Mouse (Mus musculus): ENCODE data around the gene Rnf207. TPM values are rescaled to one million over a fixed set of nuclear protein-coding genes. Genes with fewer than 3 reads are reported as not detected.

The Rnf207 gene
- total RNA-seq (2012; rRNA removed) (0.21 and 0.51 TPM in 2 replicates), total RNA-seq (2014; rRNA removed) (not detected in 2 replicates), polyA plus RNA-seq (2012; ENCODE audit: insufficient read length, low read depth) (not detected in 2 replicates)

DNA sequence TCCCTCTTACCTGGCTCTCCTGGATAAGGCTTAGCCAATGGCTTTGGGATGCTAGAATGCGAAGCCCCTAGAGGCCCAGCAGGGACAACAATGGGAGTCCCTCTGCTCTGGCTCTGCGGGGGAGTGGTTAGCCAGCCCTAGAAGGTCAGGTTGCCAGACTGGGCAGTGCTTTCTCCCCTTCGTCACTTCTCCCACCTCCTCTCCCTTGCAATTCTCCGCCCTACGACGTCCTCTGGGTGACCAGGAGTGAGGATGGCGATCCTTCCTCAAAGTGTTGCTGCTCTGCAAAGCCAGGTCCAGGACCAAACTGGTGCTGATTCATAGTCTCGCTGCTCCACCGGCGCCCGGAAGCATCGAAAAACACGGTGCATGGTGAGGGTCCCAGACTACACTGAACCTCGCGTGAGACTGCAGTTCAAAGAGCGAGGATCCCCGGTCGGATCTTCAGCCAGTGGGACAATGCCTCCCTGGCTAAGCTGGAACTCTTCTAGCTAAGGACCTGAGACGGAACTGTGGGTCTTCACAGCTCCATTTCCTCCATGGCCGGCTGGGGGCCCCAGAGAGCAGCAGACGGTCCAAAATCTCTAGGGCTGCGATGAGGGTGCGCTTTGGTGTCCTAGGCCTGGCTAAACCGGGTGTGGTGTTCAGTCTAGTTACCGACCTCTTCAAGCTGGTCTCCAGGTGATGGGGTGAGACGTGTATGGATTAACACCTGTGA, at the start of gene Rnf207:
Rnf207 (minus strand) TSS at position 477 of the 718 bp plus-strand sequence.
- no peaks in the 10 kb centered on the region for H3K9me3 ChIP-seq (replicated peaks; ENCODE audit: low read length)
- no peaks in the 10 kb centered on the region for H3K79me2 ChIP-seq (replicated peaks; ENCODE audit: control insufficient read depth, extremely low read depth, insufficient read depth, poor library complexity, severe bottlenecking)
- no peak within 1 kb of the TSS for H3K9ac ChIP-seq (ENCODE audit: insufficient read depth, low read depth)
- no peak within 1 kb of the TSS for H3K4me2 ChIP-seq (ENCODE audit: insufficient read depth, low read depth, poor library complexity, severe bottlenecking)
- H3K36me3 ChIP-seq (replicated peaks in 1 of 2; ENCODE audit: control insufficient read depth in 1 of 2, insufficient read depth in 1 of 2, low read length in 1 of 2) = no peaks in the 10 kb centered on the region
- DNase-seq (ENCODE audit: extremely low read depth) = no peak
- H3K4me1 ChIP-seq (ENCODE audit: control insufficient read depth in 1 of 2, insufficient read depth in 2 of 2) = peaks cover 0 to 10% of the 10 kb centered on the region in 2 experiments; a peak in 2 of 4 replicates
- H3K27me3 ChIP-seq (replicated peaks) = peaks cover 30% of the 10 kb centered on the region
- no peak within 1 kb of the TSS for H3K4me3 ChIP-seq (replicated peaks in 1 of 3; ENCODE audit: low read depth in 2 of 3, low read length in 2 of 3, poor library complexity in 1 of 3)
- in situ Hi-C loops (cut with MboI; ENCODE audit: low pct_ligation_motif_present, low pct_unique_long_range_greater_than_20kb, low sequenced_read_pairs) (no loop called here), dilution Hi-C loops (cut with MboI; ENCODE audit: extremely low pct_ligation_motif_present, extremely low pct_unique_long_range_greater_than_20kb, low sequenced_read_pairs) (no loop called here)
- TF ChIP-seq USF2 (conservative IDR thresholded peaks at IDR 0.05; ENCODE audit: low read depth, low read length) = no peak
- TF ChIP-seq RAD21 (IDR thresholded peaks at IDR 0.05; ENCODE audit: low read depth, low read length) = peak; percentile 51
- TF ChIP-seq CTCF (conservative IDR thresholded peaks at IDR 0.05 in 1 of 2, IDR thresholded peaks at IDR 0.05 in 1 of 2; ENCODE audit: low read depth in 2 of 2, low read length in 2 of 2) = peak in 1 of 2 experiments; percentile 75; a peak in 2 of 4 replicates
- TF ChIP-seq KAT2A (IDR thresholded peaks at IDR 0.05; ENCODE audit: insufficient replicate concordance, low read length) = no peak
- TF ChIP-seq BHLHE40 (IDR thresholded peaks at IDR 0.05; ENCODE audit: low read depth, low read length) = no peak
- peak; percentile 59 for TF ChIP-seq SMC3 (IDR thresholded peaks at IDR 0.05; ENCODE audit: low read depth, low read length)
- no peak within 1 kb of the TSS for H3K27ac ChIP-seq (ENCODE audit: insufficient read depth, low read depth)

- dilution Hi-C loops (cut with MboI; ENCODE audit: extremely low pct_ligation_motif_present, extremely low pct_unique_long_range_greater_than_20kb, low sequenced_read_pairs) (no loop called here), in situ Hi-C loops (cut with MboI; ENCODE audit: low pct_ligation_motif_present, low pct_unique_long_range_greater_than_20kb, low sequenced_read_pairs) (no loop called here)
- no peak overlapping the region for H3K9ac ChIP-seq (ENCODE audit: insufficient read depth, low read depth)
- no peaks in the 10 kb centered on the region for H3K79me2 ChIP-seq (replicated peaks; ENCODE audit: control insufficient read depth, extremely low read depth, insufficient read depth, poor library complexity, severe bottlenecking)
- H3K27ac ChIP-seq (ENCODE audit: insufficient read depth, low read depth) = no peak overlapping the region
- H3K36me3 ChIP-seq (replicated peaks in 1 of 2; ENCODE audit: control insufficient read depth in 1 of 2, insufficient read depth in 1 of 2, low read length in 1 of 2) = peaks cover 4 to 16% of the 10 kb centered on the region in 2 experiments
- H3K27me3 ChIP-seq (replicated peaks) = no peaks in the 10 kb centered on the region
- H3K4me2 ChIP-seq (ENCODE audit: insufficient read depth, low read depth, poor library complexity, severe bottlenecking) = no peak overlapping the region
- H3K4me3 ChIP-seq (replicated peaks in 1 of 3; ENCODE audit: low read depth in 2 of 3, low read length in 2 of 3, poor library complexity in 1 of 3) = no peak overlapping the region
- H3K9me3 ChIP-seq (replicated peaks; ENCODE audit: low read length) = no peaks in the 10 kb centered on the region
- H3K4me1 ChIP-seq (ENCODE audit: control insufficient read depth in 1 of 2, insufficient read depth in 2 of 2) = 0 out of 4 replicates have a peak, but pooled peaks cover 0 to 3% of the 10 kb centered on the region in 2 experiments
- DNase-seq (ENCODE audit: extremely low read depth) = no peak
- TF ChIP-seq TBP (conservative IDR thresholded peaks at IDR 0.05; ENCODE audit: low read depth, low read length) (no peak), JUND (conservative IDR thresholded peaks at IDR 0.05; ENCODE audit: low read depth, low read length) (no peak), IRF4 (IDR thresholded peaks at IDR 0.05; ENCODE audit: low read depth, low read length) (no peak), RAD21 (IDR thresholded peaks at IDR 0.05; ENCODE audit: low read depth, low read length) (no peak), PAX5 (IDR thresholded peaks at IDR 0.05; ENCODE audit: low read length) (no peak), MAX (IDR thresholded peaks at IDR 0.05; ENCODE audit: low read length) (no peak), CHD1 (IDR thresholded peaks at IDR 0.05; ENCODE audit: low read depth, low read length) (no peak), ETS1 (conservative IDR thresholded peaks at IDR 0.05; ENCODE audit: low read depth, low read length) (no peak), SMC3 (IDR thresholded peaks at IDR 0.05; ENCODE audit: low read depth, low read length) (no peak), ELF1 (IDR thresholded peaks at IDR 0.05; ENCODE audit: low read depth, low read length) (no peak)
These were observed 46.4 kb upstream of the Rnf207 start for GRCm38 (mm10) chr4:152365228-152365627.
